Mouse (Mus musculus): ENCODE measurements around the gene Tmem131.

DNA sequence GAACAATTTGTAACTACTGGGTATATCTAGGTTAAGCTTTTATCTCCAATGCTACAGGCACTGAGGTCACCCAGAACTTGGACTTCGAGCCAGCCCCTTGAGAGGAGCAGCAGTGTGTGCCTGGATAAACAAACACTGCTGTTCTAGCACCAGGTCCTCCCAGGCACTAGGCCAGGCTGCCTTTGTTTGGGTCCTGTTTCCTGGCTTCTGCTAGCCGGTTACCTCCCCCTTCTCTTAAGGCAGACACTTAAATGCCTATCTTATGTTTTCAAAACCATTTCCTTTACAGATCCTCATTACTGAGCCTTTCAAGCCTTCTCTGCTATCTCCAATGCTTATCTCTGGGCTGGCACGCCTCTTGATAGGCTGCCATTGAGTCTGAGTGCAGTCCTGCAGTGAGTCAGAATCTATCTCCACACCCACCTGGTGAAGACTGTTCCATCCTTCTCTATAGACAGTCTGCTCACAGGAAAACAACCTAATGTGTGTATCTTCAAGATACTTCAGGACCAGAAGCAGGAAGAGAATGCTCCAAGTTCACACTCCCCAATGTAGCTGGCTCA, 23.2 kb downstream of the Tmem131 start:
- TF ChIP-seq CTCF (IDR thresholded peaks at IDR 0.05; ENCODE audit: control insufficient read depth, insufficient read depth, insufficient replicate concordance, low read depth, low read length) (no peak), POLR2A (IDR thresholded peaks at IDR 0.05; ENCODE audit: control insufficient read depth, low read depth, low read length) (no peak)
